Mouse (Mus musculus) large intestine, adult 2 months (tissue): ENCODE results near the gene Prex1. TPM values are rescaled to one million over a fixed set of nuclear protein-coding genes. Genes with fewer than 3 reads are reported as not detected.

Experiments used
- polyA plus RNA-seq: library from polyadenylated mRNA; depleted of rRNA; stranded (reverse); fragments of >200 nt; gene quantifications from 2 replicates; pipeline ENCODE4 v1.2.3, GENCODE M21; 2012; rRNA removed

The Prex1 gene
- polyA plus RNA-seq, 1 experiment, result 12.6 TPM

Other genes starting within 250 kb of the Prex1 start
- gene Trp53rkb, start 78.7 kb upstream of the Prex1 start, polyA plus RNA-seq, result 3.6 TPM in 2 replicates
- 9.0 and 14.2 TPM in 2 replicates for gene Arfgef2, start 91.8 kb upstream of the Prex1 start, polyA plus RNA-seq
- gene Cse1l, start 192.2 kb upstream of the Prex1 start, polyA plus RNA-seq, result 13.7 and 13.8 TPM in 2 replicates